ENCODE assay signal across 12 mouse cellular contexts in the genomic region with DNA sequence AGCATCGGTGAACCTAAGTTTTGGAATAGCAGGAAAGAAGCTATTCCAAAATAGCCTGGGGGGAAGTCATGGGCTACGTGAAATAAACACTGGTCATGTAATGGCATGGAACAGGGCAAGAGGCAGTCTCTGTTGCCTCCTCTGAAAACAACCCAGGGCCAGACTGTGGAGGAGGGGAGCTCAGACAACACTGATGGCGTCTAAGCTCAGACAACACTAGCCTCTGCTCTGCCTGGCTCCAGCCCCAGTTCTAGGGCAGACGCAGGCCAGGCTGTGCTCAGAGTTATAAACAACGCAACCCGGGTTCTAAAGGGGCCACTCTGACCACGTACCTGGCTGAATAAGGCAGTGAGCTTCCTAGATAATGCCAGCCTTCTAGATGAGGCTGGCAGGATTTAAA. TPM values are rescaled to one million over a fixed set of nuclear protein-coding genes. Genes with fewer than 3 reads are reported as not detected.
DNase-seq lines count a peak whose midpoint lies in the region; ATAC-seq lines count a peak whose summit lies in the region.
"Had no signal": no experiment of that assay in that cellular context is flagged by ENCODE, and none has a peak within 500 bp of the region (broad histone marks: within the 10 kb centered on the region; RNA-seq: fewer than 3 reads in every experiment).

No protein-coding gene starts in this region.

- WGBS in limb, embryonic 11.5 days = 58% methylated on average over 7 of the region's 7 CpGs

- H3K27ac ChIP-seq in limb, embryonic 11.5 days (replicated peaks; ENCODE audit: low read depth, low read length) = 0 out of 2 replicates have a peak overlapping the region, but pooled peaks have one; percentile 18
- H3K27ac ChIP-seq: midbrain, embryonic 15.5 days had no signal

- ATAC-seq in erythroblast, adult 5-6 weeks (replicated peaks; ENCODE audit: low FRiP score, poor library complexity, severe bottlenecking) = no peak
- ATAC-seq in limb, embryonic 11.5 days (ENCODE audit: insufficient number of reproducible peaks, low FRiP score, low TSS enrichment, low read depth) = no peak
- ATAC-seq: midbrain, embryonic 15.5 days had no signal

- peaks cover 89% of the 10 kb centered on the region for H3K36me3 ChIP-seq in erythroblast, embryonic 14.5 days (ENCODE audit: control insufficient read depth)
- peaks cover 4% of the 10 kb centered on the region; the same call in 1 of the 2 replicates for H3K36me3 ChIP-seq in limb, embryonic 11.5 days (ENCODE audit: control insufficient read depth, insufficient read depth, low read length)

- DNase-seq in kidney, postnatal 10 days = peak; percentile 41
- no peak for DNase-seq in kidney, adult 9 months
- DNase-seq in limb, embryonic 11.5 days (ENCODE audit: low spot score) = no peak
- DNase-seq in lung, postnatal 36 days = peak; percentile 38
- DNase-seq in urinary bladder, postnatal 4 days (ENCODE audit: low spot score in 2 of 2) = no peak
- DNase-seq in gastrocnemius, postnatal 25 days = no peak
- DNase-seq: cerebellum, adult 9-11 months; layer of hippocampus, postnatal 36 days had no signal

- peaks cover 100% of the 10 kb centered on the region for H3K4me1 ChIP-seq in erythroblast, embryonic 14.5 days (ENCODE audit: control insufficient read depth)
- peaks cover 11% of the 10 kb centered on the region for H3K4me1 ChIP-seq in limb, embryonic 11.5 days (ENCODE audit: control insufficient read depth, insufficient read depth, low read length)

- H3K27me3 ChIP-seq in erythroblast, embryonic 14.5 days (ENCODE audit: control insufficient read depth) = no peaks in the 10 kb centered on the region
- no peaks in the 10 kb centered on the region for H3K27me3 ChIP-seq in limb, embryonic 11.5 days (ENCODE audit: control insufficient read depth, insufficient read depth, low read length)
- H3K27me3 ChIP-seq: midbrain, embryonic 15.5 days had no signal

- peak overlapping the region; percentile 14 for H3K4me3 ChIP-seq in erythroblast, embryonic 14.5 days (replicated peaks)
- no peak overlapping the region for H3K4me3 ChIP-seq in limb, embryonic 11.5 days (ENCODE audit: low read depth, low read length)
- H3K4me3 ChIP-seq: midbrain, embryonic 15.5 days had no signal

- 0 out of 2 replicates have a peak overlapping the region, but pooled peaks have one; percentile 22 for H3K9ac ChIP-seq in limb, embryonic 11.5 days (ENCODE audit: low read length)
- H3K9ac ChIP-seq: midbrain, embryonic 15.5 days had no signal

- H3K4me2 ChIP-seq in limb, embryonic 11.5 days (ENCODE audit: low read depth, severe bottlenecking) = no peak overlapping the region
- H3K4me2 ChIP-seq: midbrain, embryonic 15.5 days had no signal

- H3K9me3 ChIP-seq in erythroblast, embryonic 14.5 days (ENCODE audit: control insufficient read depth, low read length) = no peaks in the 10 kb centered on the region
- H3K9me3 ChIP-seq in limb, embryonic 11.5 days (ENCODE audit: control insufficient read depth, low read length) = no peaks in the 10 kb centered on the region
- H3K9me3 ChIP-seq: midbrain, embryonic 15.5 days had no signal

RNA-seq across cellular contexts. Expression of a gene that starts 20.0 kb away (rescaled TPM):
- polyA plus RNA-seq in erythroblast, embryonic 14.5 days (2012) = 13.6 and 14.3 TPM in 2 replicates
- total RNA-seq in erythroblast, adult 5-6 weeks (2015; ENCODE audit: low replicate concordance) = 14.2 and 15.9 TPM in 2 replicates
- 45.3 and 46.3 TPM in 2 replicates for total RNA-seq in erythroblast, adult 5-6 weeks (2017; ENCODE audit: low replicate concordance)
- 1.3 and 1.9 TPM in 2 replicates for polyA plus RNA-seq in limb, embryonic 11.5 days (2014; fragmentation: Nextera tagmentation; extraction: Ambion mirVana)
- 1 to 10 TPM in 1 of 2 experiments, under 1 TPM in 1; 0.94 to 2.0 TPM for total RNA-seq in gastrocnemius, postnatal 25 days (2021)

RNA-seq across cellular contexts. Expression of a gene that starts 30.5 kb away (rescaled TPM):
- polyA plus RNA-seq in erythroblast, embryonic 14.5 days (2012) = 71.6 and 80.5 TPM in 2 replicates
- 473 and 508 TPM in 2 replicates for total RNA-seq in erythroblast, adult 5-6 weeks (2015; ENCODE audit: low replicate concordance)
- 800 and 935 TPM in 2 replicates for total RNA-seq in erythroblast, adult 5-6 weeks (2017; ENCODE audit: low replicate concordance)
- 19.4 and 24.1 TPM in 2 replicates for polyA plus RNA-seq in limb, embryonic 11.5 days (2014; fragmentation: Nextera tagmentation; extraction: Ambion mirVana)
- 10 to 100 TPM; 17.9 to 20.4 TPM for total RNA-seq in gastrocnemius, postnatal 25 days (2021)

RNA-seq across cellular contexts. Expression of a gene that starts 35.5 kb away (rescaled TPM):
- not detected in 2 replicates for polyA plus RNA-seq in erythroblast, embryonic 14.5 days (2012)
- not detected in 2 replicates for total RNA-seq in erythroblast, adult 5-6 weeks (2015; ENCODE audit: low replicate concordance)
- not detected in 2 replicates for total RNA-seq in erythroblast, adult 5-6 weeks (2017; ENCODE audit: low replicate concordance)
- polyA plus RNA-seq in limb, embryonic 11.5 days (2014; fragmentation: Nextera tagmentation; extraction: Ambion mirVana) = 0.28 TPM in 1 of 2 replicates, not detected in the other
- total RNA-seq in gastrocnemius, postnatal 25 days (2021) = not detected
- total RNA-seq: heart, postnatal 10 days had no signal

RNA-seq across cellular contexts. Expression of a gene that starts 56.7 kb away (rescaled TPM):
- 1.2 and 1.4 TPM in 2 replicates for polyA plus RNA-seq in erythroblast, embryonic 14.5 days (2012)
- 9.8 and 11.1 TPM in 2 replicates for total RNA-seq in erythroblast, adult 5-6 weeks (2015; ENCODE audit: low replicate concordance)
- 9.2 and 14.1 TPM in 2 replicates for total RNA-seq in erythroblast, adult 5-6 weeks (2017; ENCODE audit: low replicate concordance)
- polyA plus RNA-seq in limb, embryonic 11.5 days (2014; fragmentation: Nextera tagmentation; extraction: Ambion mirVana) = 183 and 193 TPM in 2 replicates
- total RNA-seq in gastrocnemius, postnatal 25 days (2021) = 10 to 100 TPM; 17.0 to 18.9 TPM

Comparison
In these comparisons a context has a peak if more than half of its experiments do, and no peak if none do; other contexts are left out.
1. DNase-seq: peak in kidney, postnatal 10 days (single experiment) and lung, postnatal 36 days (single experiment); none in kidney, adult 9 months (single experiment), limb, embryonic 11.5 days (single experiment), urinary bladder, postnatal 4 days (0 of 2) and gastrocnemius, postnatal 25 days (single experiment).
2. RNA of a gene that starts 20.0 kb away (total RNA-seq): 14.2 to 46.3 TPM in erythroblast, adult 5-6 weeks; 0.94 to 2.0 TPM in gastrocnemius, postnatal 25 days; every median in the first group is over 4 times any median in the second.
3. RNA of a gene that starts 30.5 kb away (total RNA-seq): 473 to 935 TPM in erythroblast, adult 5-6 weeks; 17.9 to 20.4 TPM in gastrocnemius, postnatal 25 days; every median in the first group is over 10 times any median in the second.